Mouse (Mus musculus) lung, postnatal 0 days (tissue): ENCODE measurements at regions not wholly inside any gene's neighbourhood (a gene's known extent, or its start where the extent isn't known, plus 50 kb on each side); places are given as distances from the start of the nearest gene placed in this dataset.

Source experiments
- ATAC-seq: fragments of 200-750 bp; cut with Nextera tagmentation; 2 replicates; pipeline ENCODE4 v1.8.0; 2017; ENCODE audit warnings: moderate library complexity
- DNase-seq: peaks from one replicate; pipeline ENCODE4 v3.0.0-alpha.2; 2016; ENCODE audit warnings: low spot score
- H3K27ac ChIP-seq: fragments of 300-500 bp; sonication (generic); 2 replicates; pipeline ENCODE4 v1.5.1; 2014; ENCODE audit warnings: antibody characterized with exemption, mild to moderate bottlenecking, low read length, mixed read lengths
- H3K27me3 ChIP-seq: fragments of 300-500 bp; sonication (generic); replicated peaks from 2 replicates; pipeline ENCODE4 v1.6.1; 2014; ENCODE audit warnings: low read length, mixed read lengths; ENCODE audit not compliant: insufficient read depth
- H3K36me3 ChIP-seq: fragments of 300-500 bp; sonication (generic); 2 replicates; pipeline ENCODE4 v1.6.1; 2014; ENCODE audit warnings: low read length, mixed read lengths; ENCODE audit not compliant: insufficient read depth
- H3K4me1 ChIP-seq: fragments of 300-500 bp; sonication (generic); 2 replicates; pipeline ENCODE4 v1.6.1; 2014; ENCODE audit warnings: antibody characterized with exemption, low read depth, low read length, mixed read lengths; ENCODE audit not compliant: insufficient read depth
- H3K4me2 ChIP-seq: fragments of 300-500 bp; sonication (generic); replicated peaks from 2 replicates; pipeline ENCODE4 v1.6.1; 2014; ENCODE audit warnings: low read depth, mild to moderate bottlenecking, low read length, moderate library complexity, mixed read lengths
- H3K4me3 ChIP-seq: fragments of 300-500 bp; sonication (generic); 2 replicates; pipeline ENCODE4 v1.5.1; 2014; ENCODE audit warnings: low read depth, low read length
- H3K9ac ChIP-seq: fragments of 300-500 bp; sonication (generic); replicated peaks from 2 replicates; pipeline ENCODE4 v1.6.1; 2014; ENCODE audit warnings: low read depth, mild to moderate bottlenecking
- H3K9me3 ChIP-seq: fragments of 300-500 bp; sonication (generic); 2 replicates; pipeline ENCODE4 v1.6.1; 2016; ENCODE audit warnings: low read length, mixed read lengths
- CTCF ChIP-seq: IDR thresholded peaks from 2 replicates; pipeline ENCODE4 v1.5.1; 2016; ENCODE audit warnings: antibody characterized with exemption, mild to moderate bottlenecking
- EP300 ChIP-seq: IDR thresholded peaks from 2 replicates; pipeline ENCODE4 v1.6.1; 2016; ENCODE audit warnings: antibody characterized with exemption, mild to moderate bottlenecking, control low read depth
- WGBS: fragments of 180-500 bp; shearing (Covaris S2); extraction: QIAGEN DNeasy Blood & Tissue Kit; methylation state at CpG from one replicate; pipeline ENCODE4 v1.1.7; 2014; 5-methylcytosine and 5-hydroxymethylcytosine counted together

DNA sequence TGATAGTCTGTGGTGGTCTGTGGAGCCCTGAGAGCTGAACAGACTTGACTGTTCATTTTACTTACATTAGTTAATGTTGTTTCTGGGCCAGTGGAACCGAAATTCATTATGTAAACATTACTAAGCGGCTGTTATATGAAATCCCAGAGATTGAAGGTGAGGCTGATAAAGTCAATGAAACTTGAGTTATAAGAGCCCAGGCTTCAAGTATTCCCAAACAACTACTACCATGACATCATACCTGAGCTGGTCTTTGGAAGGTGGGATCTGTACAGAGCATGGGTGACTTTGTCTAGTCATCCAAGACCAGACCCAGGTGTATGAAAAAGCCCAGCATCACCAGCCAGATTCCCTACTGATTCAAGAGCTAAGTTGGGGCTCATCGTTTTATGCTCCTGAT lies 326.5 kb downstream of the Etnk1 start:
- Histone ChIP-seq H3K36me3 (no peaks in the 10 kb centered on the region), H3K4me1 (no peaks in the 10 kb centered on the region), H3K4me3 (no peak overlapping the region), H3K9ac (no peak overlapping the region), H3K9me3 (no peaks in the 10 kb centered on the region), H3K27me3 (no peaks in the 10 kb centered on the region), H3K27ac (no peak overlapping the region), H3K4me2 (no peak overlapping the region)
- DNase-seq: peak; percentile 68
- peak; percentile 60 for ATAC-seq
- 54% methylated on average over 3 of the region's 3 CpGs for WGBS
- TF ChIP-seq CTCF: no peak
- TF ChIP-seq EP300: no peak

DNA sequence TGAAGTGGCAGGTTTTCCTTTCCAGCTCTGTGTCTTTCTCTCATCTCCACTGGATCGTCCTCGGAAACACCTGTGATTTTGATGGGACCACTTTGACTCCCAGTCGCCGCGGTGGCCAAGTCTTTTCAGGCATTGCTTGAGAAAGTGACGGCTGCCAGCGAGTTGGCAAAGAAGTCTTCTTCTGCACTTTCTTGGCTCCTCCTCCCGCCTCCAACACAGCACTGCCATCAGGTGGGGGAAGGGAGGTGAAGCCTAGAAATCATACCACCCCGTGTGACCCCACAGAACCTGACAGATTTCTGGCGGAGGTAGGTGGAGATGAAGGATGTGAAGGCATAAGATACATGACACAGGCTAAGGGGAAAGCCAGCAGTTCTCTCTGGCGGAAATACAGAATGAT lies 327.3 kb downstream of the Etnk1 start:
- Histone ChIP-seq H3K4me2 (no peak overlapping the region), H3K9me3 (no peaks in the 10 kb centered on the region), H3K4me3 (no peak overlapping the region), H3K27me3 (no peaks in the 10 kb centered on the region), H3K27ac (no peak overlapping the region), H3K36me3 (no peaks in the 10 kb centered on the region), H3K4me1 (no peaks in the 10 kb centered on the region), H3K9ac (no peak overlapping the region)
- 66% methylated on average over 11 of the region's 11 CpGs for WGBS
- TF ChIP-seq CTCF (no peak), EP300 (no peak)
- DNase-seq (no peak), ATAC-seq (no peak; the same call in 1 of the 2 replicates)

DNA sequence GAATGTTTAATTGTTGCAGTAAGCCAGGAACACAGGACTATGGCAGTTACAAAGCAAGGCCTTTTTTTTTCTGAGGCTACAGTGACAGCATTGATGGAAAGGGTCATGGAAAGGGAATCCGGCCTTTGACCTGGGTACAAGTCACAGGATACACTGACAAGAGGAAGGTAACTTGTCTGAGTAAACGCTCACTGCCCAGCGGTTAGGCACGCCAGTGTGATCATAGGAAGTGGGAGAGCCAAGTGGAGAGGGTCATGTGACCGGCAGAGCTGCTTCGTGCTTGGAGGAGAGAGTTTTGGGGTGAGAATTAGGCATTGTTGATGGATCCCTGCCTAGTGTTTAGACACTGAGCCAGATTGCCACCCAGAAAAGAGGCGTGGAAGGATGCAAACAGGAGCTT lies 327.9 kb downstream of the Etnk1 start:
- Histone ChIP-seq H3K4me3 (no peak overlapping the region), H3K4me2 (no peak overlapping the region), H3K27ac (no peak overlapping the region), H3K9me3 (no peaks in the 10 kb centered on the region), H3K4me1 (no peaks in the 10 kb centered on the region), H3K36me3 (no peaks in the 10 kb centered on the region), H3K27me3 (no peaks in the 10 kb centered on the region), H3K9ac (no peak overlapping the region)
- no peak for TF ChIP-seq EP300
- TF ChIP-seq CTCF: no peak
- WGBS: 32% methylated on average over 7 of the region's 7 CpGs
- ATAC-seq: no peak
- DNase-seq: no peak

DNA sequence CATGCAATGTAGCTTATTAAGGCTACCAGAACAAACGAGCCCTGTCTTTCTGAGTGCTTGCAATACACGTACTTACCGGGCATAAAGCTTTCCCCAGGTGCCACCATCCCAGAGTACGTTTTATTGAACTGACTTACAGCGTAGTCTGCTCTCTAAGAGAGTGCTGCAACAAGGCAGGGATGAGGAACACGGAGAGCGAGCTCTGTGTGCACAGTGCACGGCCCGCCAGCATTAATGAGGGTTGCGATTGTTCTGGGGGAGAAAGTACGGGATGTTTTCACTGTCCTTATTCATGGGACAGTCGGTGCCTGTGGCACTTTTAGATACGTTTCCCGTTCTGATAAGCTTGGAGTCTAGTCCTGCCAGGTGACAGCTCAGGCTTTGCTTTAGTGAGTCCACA lies 331.7 kb downstream of the Etnk1 start:
- Histone ChIP-seq H3K4me3 (no peak overlapping the region), H3K27ac (no peak overlapping the region), H3K36me3 (no peaks in the 10 kb centered on the region), H3K27me3 (no peaks in the 10 kb centered on the region), H3K4me1 (no peaks in the 10 kb centered on the region), H3K9ac (no peak overlapping the region), H3K9me3 (no peaks in the 10 kb centered on the region), H3K4me2 (no peak overlapping the region)
- 69% methylated on average over 14 of the region's 14 CpGs for WGBS
- TF ChIP-seq CTCF (no peak), EP300 (no peak)
- ATAC-seq: no peak
- no peak for DNase-seq

DNA sequence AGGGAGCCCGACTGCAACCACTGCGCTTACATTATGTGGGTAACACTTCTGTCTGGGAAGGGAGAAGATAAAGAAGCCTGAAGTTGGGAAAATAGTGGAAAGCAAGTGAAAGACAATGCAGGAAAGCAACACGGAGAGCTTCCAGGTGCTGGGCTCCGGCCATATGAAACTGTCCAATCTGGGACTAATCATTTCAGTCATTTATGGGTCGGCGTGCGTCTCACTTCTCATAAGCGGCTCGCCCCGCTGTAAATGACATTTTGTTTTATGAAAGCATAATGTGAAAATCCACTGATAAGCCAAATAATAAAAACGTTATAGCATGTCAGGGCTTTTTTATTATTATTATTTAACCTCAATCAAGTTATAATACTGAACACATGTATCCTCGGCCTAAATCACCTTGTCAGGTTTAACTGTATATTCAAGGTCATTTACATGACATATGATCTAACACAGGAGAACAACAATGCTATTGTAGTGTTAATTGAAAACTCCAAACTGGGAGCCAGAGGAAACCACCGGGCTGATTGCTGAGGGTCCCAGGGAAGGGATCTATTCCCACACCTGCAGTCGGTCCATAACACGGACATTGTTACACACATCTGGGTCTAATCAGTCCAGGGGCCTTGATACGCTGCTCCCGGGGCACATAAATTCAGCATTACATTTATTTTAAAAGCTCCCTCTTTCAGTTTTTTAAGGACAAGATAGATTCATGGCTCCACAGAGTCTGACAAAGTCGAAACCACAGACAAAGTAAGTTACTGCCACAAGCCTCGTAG lies 332.4 kb downstream of the Etnk1 start:
- no peak for ATAC-seq
- H3K4me1 ChIP-seq: no peaks in the 10 kb centered on the region
- no peak for DNase-seq
- H3K9me3 ChIP-seq: no peaks in the 10 kb centered on the region
- no peaks in the 10 kb centered on the region for H3K36me3 ChIP-seq
- no peaks in the 10 kb centered on the region for H3K27me3 ChIP-seq
- H3K4me2 ChIP-seq: no peak overlapping the region
- H3K27ac ChIP-seq: no peak overlapping the region
- no peak overlapping the region for H3K4me3 ChIP-seq
- no peak overlapping the region for H3K9ac ChIP-seq
- TF ChIP-seq CTCF (no peak), EP300 (no peak)
- 89% methylated on average over 19 of the region's 19 CpGs for WGBS

DNA sequence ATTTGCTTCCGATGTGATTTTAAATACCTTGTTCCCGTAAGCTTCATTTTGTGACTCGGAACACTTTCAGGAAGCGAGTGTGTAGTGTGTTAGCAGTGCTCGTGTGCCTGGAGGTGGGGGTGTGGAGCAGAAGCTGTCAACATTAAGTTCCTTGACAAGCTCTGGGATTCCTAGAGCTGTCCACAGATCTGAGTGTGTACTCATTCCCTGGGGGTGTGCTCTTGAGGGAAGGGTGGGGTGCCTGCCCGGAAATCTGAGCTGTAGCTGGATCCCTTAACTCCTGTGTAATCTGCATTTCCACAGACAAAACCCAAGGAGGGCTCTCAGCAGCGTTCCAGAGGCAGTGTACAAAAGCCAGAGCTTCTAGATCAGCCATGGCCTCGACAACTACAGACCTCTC lies 335.8 kb downstream of the Etnk1 start:
- Histone ChIP-seq H3K4me1 (no peaks in the 10 kb centered on the region), H3K4me2 (no peak overlapping the region), H3K27me3 (no peaks in the 10 kb centered on the region), H3K9ac (no peak overlapping the region), H3K9me3 (no peaks in the 10 kb centered on the region), H3K27ac (no peak overlapping the region), H3K36me3 (no peaks in the 10 kb centered on the region), H3K4me3 (no peak overlapping the region)
- ATAC-seq (peak; percentile 61), DNase-seq (no peak)
- 48% methylated on average over 8 of the region's 8 CpGs for WGBS
- TF ChIP-seq CTCF: no peak
- no peak for TF ChIP-seq EP300
